Mouse (Mus musculus): ENCODE results near the gene Hbb-y.
"Not testable (repeated sequence)": the region's sequence is repeated elsewhere in the genome, so short reads cannot be mapped to it uniquely, and the experiment has no call there.

The Hbb-y gene

GRCm38 (mm10) chr7:103813152-103813551 lies 39.9 kb downstream of the Hbb-y start:
- DNase-seq (ENCODE audit: low read depth, low spot score): not testable (repeated sequence)

DNA sequence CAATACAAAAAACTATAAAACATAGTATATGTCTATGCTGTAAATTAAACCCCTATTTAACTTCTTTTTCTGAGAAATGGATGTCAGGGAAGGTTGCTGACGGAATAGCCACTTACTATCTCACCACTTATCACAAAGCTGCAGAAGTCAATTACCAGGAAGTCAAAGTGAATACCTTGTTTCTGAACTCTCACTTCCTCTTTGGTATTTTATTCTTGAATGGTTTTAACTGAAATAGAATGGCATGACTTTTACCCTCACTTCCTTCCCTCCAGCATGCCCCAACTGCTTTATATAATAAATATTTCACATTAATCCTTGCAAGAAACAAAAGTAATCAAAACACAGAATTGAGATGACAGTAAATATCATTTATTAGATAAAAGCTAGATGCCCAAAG lies 40.8 kb downstream of the Hbb-y start:
- peak; percentile 73 for DNase-seq (ENCODE audit: low read depth, low spot score)

DNA sequence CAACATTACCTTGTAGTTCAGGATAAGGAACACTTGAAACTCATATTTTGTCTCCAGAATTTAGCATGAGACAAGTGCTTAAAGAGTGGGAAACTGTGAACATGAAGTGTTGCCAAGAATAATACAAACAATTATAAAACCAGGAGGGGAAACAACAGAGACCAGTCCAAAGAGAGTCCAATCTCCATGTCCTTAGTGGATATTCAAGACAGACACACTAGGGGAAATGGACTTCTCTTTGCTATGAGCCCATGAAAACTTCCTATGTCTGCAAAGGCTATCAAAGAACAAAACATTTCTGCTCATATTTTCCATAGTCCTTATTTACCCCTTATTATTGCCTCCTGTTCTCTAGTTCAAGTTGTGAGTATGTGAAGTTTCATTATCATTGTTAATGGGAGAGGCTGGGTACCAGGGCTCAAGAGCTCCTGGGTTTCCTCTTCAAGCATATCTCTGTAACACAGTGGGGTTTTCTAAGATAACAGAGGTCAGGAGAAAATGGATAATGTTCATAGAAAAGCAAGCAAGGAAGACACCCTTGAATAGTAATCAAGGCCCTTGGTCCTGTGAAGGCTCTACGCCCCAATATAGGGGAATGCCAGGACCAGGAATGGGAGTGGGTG lies 41.7 kb downstream of the Hbb-y start:
- DNase-seq (ENCODE audit: low read depth, low spot score): no peak

DNA sequence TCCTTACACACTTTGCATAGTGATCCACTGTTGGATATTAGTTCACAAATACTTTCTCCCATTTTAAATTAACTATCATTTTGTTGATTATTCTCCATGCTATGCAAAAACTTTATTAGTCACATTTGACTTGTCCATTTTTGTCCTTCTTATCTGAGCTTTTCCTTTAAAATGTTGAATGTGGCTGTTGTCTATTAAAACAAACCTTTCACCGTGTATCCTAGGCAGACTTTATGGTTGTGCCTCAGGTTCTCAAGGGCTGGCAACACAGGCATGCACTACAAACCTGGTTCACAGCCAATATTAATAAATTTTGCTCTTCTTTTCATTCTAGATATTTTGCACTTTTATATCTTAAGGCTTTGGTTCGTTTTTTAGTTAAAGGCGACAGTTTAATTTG lies 42.3 kb downstream of the Hbb-y start:
- no peak for DNase-seq (ENCODE audit: low read depth, low spot score)

GRCm38 (mm10) chr7:103810296-103810695 lies 42.7 kb downstream of the Hbb-y start:
- DNase-seq (ENCODE audit: low read depth, low spot score): no peak

DNA sequence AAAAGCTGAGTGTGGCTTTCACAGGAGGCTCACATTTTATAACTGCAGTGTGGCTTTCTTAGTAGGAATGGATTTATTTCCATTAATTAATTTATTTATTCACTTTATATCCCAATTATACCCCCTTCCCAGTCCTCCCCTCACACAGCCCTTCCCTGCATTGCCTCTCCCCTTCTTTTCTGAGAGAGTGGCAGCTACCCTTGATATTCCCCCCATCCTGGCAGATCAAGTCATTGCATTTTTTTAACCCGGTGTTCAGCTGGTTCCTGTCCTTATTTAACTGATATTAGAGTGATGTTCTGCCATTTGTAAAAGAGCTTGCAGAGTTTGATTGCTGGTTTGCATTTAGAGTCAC lies 43.2 kb downstream of the Hbb-y start:
- DNase-seq (ENCODE audit: low read depth, low spot score): no peak

GRCm38 (mm10) chr7:103808971-103809800 lies 43.8 kb downstream of the Hbb-y start:
- peak; percentile 31 for DNase-seq (ENCODE audit: low read depth, low spot score)

GRCm38 (mm10) chr7:103808120-103808519 lies 44.9 kb downstream of the Hbb-y start:
- not testable (repeated sequence) for DNase-seq (ENCODE audit: low read depth, low spot score)

DNA sequence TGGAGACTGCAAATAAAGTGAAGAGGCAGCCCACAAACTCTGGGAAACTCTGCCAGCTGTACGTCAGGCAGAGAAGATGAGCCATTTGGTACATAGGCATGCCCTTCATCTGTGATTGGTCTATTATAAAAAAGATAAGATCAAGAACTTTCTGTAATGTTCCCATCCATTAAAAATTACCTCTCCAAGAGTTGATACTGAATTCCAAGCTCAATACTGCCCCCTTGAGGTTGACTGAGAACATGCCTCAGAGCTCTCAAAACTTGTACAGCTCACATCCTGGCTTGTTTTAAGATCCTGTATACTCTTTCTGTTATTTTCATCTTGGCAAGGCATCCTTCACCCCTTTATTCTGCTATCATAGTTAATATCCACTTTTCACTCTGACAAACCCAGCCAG lies 46.2 kb downstream of the Hbb-y start:
- peak; percentile 51 for DNase-seq (ENCODE audit: low read depth, low spot score)
